Mouse (Mus musculus) liver, adult (tissue): ENCODE data around the gene Pcbp4.

Experiments
- GATA4 ChIP-seq: IDR thresholded peaks from 2 replicates; pipeline ENCODE4 v1.6.1; 2014; ENCODE audit warnings: mild to moderate bottlenecking, low read length; ENCODE audit not compliant: insufficient replicate concordance

The Pcbp4 gene

GRCm38 (mm10) chr9:106480541-106480940 lies 27.4 kb downstream of the Pcbp4 start:
- TF ChIP-seq GATA4: no peak

GRCm38 (mm10) chr9:106481075-106481474 lies 28.0 kb downstream of the Pcbp4 start:
- TF ChIP-seq GATA4: no peak

- TF ChIP-seq GATA4: no peak
These were observed 28.6 kb downstream of the Pcbp4 start for GRCm38 (mm10) chr9:106481676-106482075.

GRCm38 (mm10) chr9:106482578-106483115 lies 29.6 kb downstream of the Pcbp4 start:
- no peak for TF ChIP-seq GATA4

- TF ChIP-seq GATA4: no peak
These were observed 30.0 kb downstream of the Pcbp4 start for GRCm38 (mm10) chr9:106483136-106483535.

- TF ChIP-seq GATA4: no peak
These were observed 30.5 kb downstream of the Pcbp4 start for GRCm38 (mm10) chr9:106483606-106484005.

GRCm38 (mm10) chr9:106485076-106485475 lies 32.0 kb downstream of the Pcbp4 start:
- TF ChIP-seq GATA4: no peak

- no peak for TF ChIP-seq GATA4
These were observed 46.6 kb downstream of the Pcbp4 start, which contains the start of gene Iqcf1 for GRCm38 (mm10) chr9:106499667-106500066. TSS of gene Iqcf1 (plus strand) at chr9:106499967.

GRCm38 (mm10) chr9:106501846-106502245 lies 48.8 kb downstream of the Pcbp4 start:
- no peak for TF ChIP-seq GATA4

- no peak for TF ChIP-seq GATA4
These were observed 51.2 kb downstream of the Pcbp4 start for GRCm38 (mm10) chr9:106504246-106504645.

GRCm38 (mm10) chr9:106509356-106509755 lies 56.3 kb downstream of the Pcbp4 start:
- no peak for TF ChIP-seq GATA4

- TF ChIP-seq GATA4: no peak
These were observed 59.8 kb downstream of the Pcbp4 start for GRCm38 (mm10) chr9:106512729-106513450.

- TF ChIP-seq GATA4: no peak
These were observed 60.5 kb downstream of the Pcbp4 start for GRCm38 (mm10) chr9:106513566-106513965.
